Mouse (Mus musculus) adrenal gland, adult 2 months (tissue): ENCODE results near the gene Zdhhc14. TPM values are rescaled to one million over a fixed set of nuclear protein-coding genes. Genes with fewer than 3 reads are reported as not detected.

ENCODE experiments used
- DNase-seq: peaks from one replicate; pipeline ENCODE4 v3.0.0; 2021
- polyA plus RNA-seq: library from polyadenylated mRNA; depleted of rRNA; stranded (reverse); fragments of >200 nt; gene quantifications from 2 replicates; pipeline ENCODE4 v1.2.3, GENCODE M21; 2012
- total RNA-seq, 2 experiments: library from RNA; stranded (reverse); gene quantifications; 2 replicates each; pipeline ENCODE4 v1.2.3; 2021

The Zdhhc14 gene
- total and polyA plus RNA-seq, 3 experiments = 2.8 to 5.8 (median 3.1) TPM

GRCm38 (mm10) chr17:5504969-5505368 lies 12.6 kb downstream of the Zdhhc14 start:
- DNase-seq = no peak

GRCm38 (mm10) chr17:5506553-5506952 lies 14.2 kb downstream of the Zdhhc14 start:
- DNase-seq = no peak

GRCm38 (mm10) chr17:5506988-5507387 lies 14.6 kb downstream of the Zdhhc14 start:
- no peak for DNase-seq

- no peak for DNase-seq
These were observed 15.7 kb downstream of the Zdhhc14 start for GRCm38 (mm10) chr17:5508030-5508429.

GRCm38 (mm10) chr17:5510564-5510963 lies 18.2 kb downstream of the Zdhhc14 start:
- peak; percentile 55 for DNase-seq

- DNase-seq = no peak
These were observed 19.4 kb downstream of the Zdhhc14 start for GRCm38 (mm10) chr17:5511724-5512123.

- DNase-seq = no peak
These were observed 27.1 kb downstream of the Zdhhc14 start for GRCm38 (mm10) chr17:5519466-5519865.

- DNase-seq = no peak
These were observed 27.7 kb downstream of the Zdhhc14 start for GRCm38 (mm10) chr17:5519910-5520592.

GRCm38 (mm10) chr17:5521532-5521931 lies 29.2 kb downstream of the Zdhhc14 start:
- DNase-seq = no peak

GRCm38 (mm10) chr17:5529552-5529951 lies 37.2 kb downstream of the Zdhhc14 start:
- no peak for DNase-seq

GRCm38 (mm10) chr17:5532816-5533215 lies 40.5 kb downstream of the Zdhhc14 start:
- no peak for DNase-seq

GRCm38 (mm10) chr17:5535357-5535756 lies 43.0 kb downstream of the Zdhhc14 start:
- DNase-seq = no peak

GRCm38 (mm10) chr17:5536259-5537094 lies 44.1 kb downstream of the Zdhhc14 start:
- no peak for DNase-seq

- DNase-seq = peak; percentile 26
These were observed 44.8 kb downstream of the Zdhhc14 start for GRCm38 (mm10) chr17:5537095-5537575.

- DNase-seq = no peak
These were observed 49.8 kb downstream of the Zdhhc14 start for GRCm38 (mm10) chr17:5542177-5542576.

- no peak for DNase-seq
These were observed 51.7 kb downstream of the Zdhhc14 start for GRCm38 (mm10) chr17:5544065-5544464.

GRCm38 (mm10) chr17:5545065-5545464 lies 52.7 kb downstream of the Zdhhc14 start:
- DNase-seq = no peak

GRCm38 (mm10) chr17:5548546-5548945 lies 56.2 kb downstream of the Zdhhc14 start:
- DNase-seq = no peak

- DNase-seq = no peak
These were observed 57.1 kb downstream of the Zdhhc14 start for GRCm38 (mm10) chr17:5549460-5549859.

- no peak for DNase-seq
These were observed 58.1 kb downstream of the Zdhhc14 start for GRCm38 (mm10) chr17:5550444-5550843.

GRCm38 (mm10) chr17:5551136-5551535 lies 58.8 kb downstream of the Zdhhc14 start:
- no peak for DNase-seq

GRCm38 (mm10) chr17:5552036-5552760 lies 59.8 kb downstream of the Zdhhc14 start:
- DNase-seq = no peak

- DNase-seq = no peak
These were observed 61.2 kb downstream of the Zdhhc14 start for GRCm38 (mm10) chr17:5553556-5553955.
